Mouse (Mus musculus): ENCODE measurements around the gene Grin3a.

- TF ChIP-seq CTCF (IDR thresholded peaks at IDR 0.05; ENCODE audit: borderline replicate concordance, insufficient read depth, low read depth, low read length) (no peak), POLR2A (IDR thresholded peaks at IDR 0.05; ENCODE audit: borderline replicate concordance, insufficient read depth, low read length) (0 out of 2 replicates have a peak, but pooled peaks have one; percentile 65)
These were observed 213.4 kb downstream of the Grin3a start for GRCm38 (mm10) chr4:49632139-49632481.

Data from cerebellum, adult 2 months (tissue).